ENCODE assay signal across 13 mouse cellular contexts in the genomic region with DNA sequence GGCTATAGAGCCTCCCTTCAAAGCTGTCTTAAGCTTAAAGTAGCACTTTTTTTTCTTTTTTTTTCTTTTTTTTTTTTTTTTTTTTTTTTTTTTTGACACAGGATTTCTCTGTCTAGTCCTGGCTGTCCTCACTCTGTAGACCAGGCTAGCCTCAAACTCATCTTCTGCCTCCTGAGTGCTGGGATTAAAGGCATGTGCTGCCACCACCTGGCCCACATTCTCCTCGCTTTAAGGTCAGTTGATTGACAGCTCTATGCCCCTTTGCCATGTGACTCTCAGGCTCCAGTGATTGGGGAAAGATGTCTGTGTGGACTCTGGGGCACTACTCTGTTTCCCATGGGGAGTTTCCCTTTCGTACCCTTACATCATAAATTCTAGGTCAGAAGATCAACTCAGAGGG. TPM values are rescaled to one million over a fixed set of nuclear protein-coding genes. Genes with fewer than 3 reads are reported as not detected.
DNase-seq lines count a peak whose midpoint lies in the region; ATAC-seq and TF ChIP-seq lines count a peak whose summit lies in the region.
"Had no signal": no experiment of that assay in that cellular context is flagged by ENCODE, and none has a peak within 500 bp of the region (broad histone marks: within the 10 kb centered on the region; RNA-seq: fewer than 3 reads in every experiment).

No protein-coding gene starts in this region.

- peak; percentile 9 to 20 for DNase-seq in cerebellum, postnatal 10 days
- no peak for DNase-seq in cerebellum, postnatal 25 days
- DNase-seq in liver, adult 2 months (ENCODE audit: extremely low read depth, low read depth, low spot score), result peak; percentile 55
- no peak for DNase-seq in liver, embryonic 11.5 days (ENCODE audit: low spot score)
- peak; percentile 60 for DNase-seq in A20 (ENCODE audit: low read depth, low spot score)
- DNase-seq in embryo, embryonic 11 days, result peak; percentile 21
- DNase-seq in adrenal gland, postnatal 4 days (ENCODE audit: low spot score in 2 of 2), result no peak
- DNase-seq in gastrocnemius, adult 18-20 months (ENCODE audit: low spot score), result no peak
- DNase-seq: cerebellum, adult 9-10 months had no signal

- no peaks in the 10 kb centered on the region for H3K79me2 ChIP-seq in liver, adult 2 months (ENCODE audit: control insufficient read depth, insufficient read depth, low read length)

- 19% methylated on average over 2 of the region's 2 CpGs for WGBS in liver, adult 2 months
- 46% methylated on average over 2 of the region's 2 CpGs for WGBS in liver, embryonic 11.5 days

- H3K36me3 ChIP-seq in liver, adult 2 months (ENCODE audit: control insufficient read depth, insufficient read depth, low read length), result no peaks in the 10 kb centered on the region
- H3K36me3 ChIP-seq in liver, embryonic 11.5 days (ENCODE audit: control insufficient read depth, insufficient read depth, low read length), result no peaks in the 10 kb centered on the region
- H3K36me3 ChIP-seq: forebrain, embryonic 15.5 days; limb, embryonic 10.5 days had no signal

- no peak overlapping the region for H3K27ac ChIP-seq in liver, adult 2 months (replicated peaks; ENCODE audit: insufficient read depth, low read depth, low read length)
- H3K27ac ChIP-seq in liver, embryonic 11.5 days (ENCODE audit: low read depth, low read length), result no peak overlapping the region
- H3K27ac ChIP-seq: forebrain, embryonic 15.5 days; limb, embryonic 10.5 days; macrophage had no signal

- TF ChIP-seq POLR2A in liver, adult 2 months (IDR thresholded peaks at IDR 0.05; ENCODE audit: extremely low read depth, insufficient read depth, low read length), result no peak

- no peaks in the 10 kb centered on the region for H3K9me3 ChIP-seq in liver, embryonic 11.5 days (ENCODE audit: control insufficient read depth, low read length)
- H3K9me3 ChIP-seq: forebrain, embryonic 15.5 days; limb, embryonic 10.5 days had no signal

- peaks cover 9% of the 10 kb centered on the region for H3K4me1 ChIP-seq in liver, adult 2 months (ENCODE audit: control insufficient read depth, insufficient read depth, low read length)
- H3K4me1 ChIP-seq in liver, embryonic 11.5 days (replicated peaks; ENCODE audit: control insufficient read depth, insufficient read depth, low read length), result no peaks in the 10 kb centered on the region
- H3K4me1 ChIP-seq: forebrain, embryonic 15.5 days had no signal

- H3K9ac ChIP-seq in liver, adult 2 months (ENCODE audit: low read depth, low read length), result no peak overlapping the region
- no peak overlapping the region for H3K9ac ChIP-seq in liver, embryonic 11.5 days (ENCODE audit: low read depth, low read length)
- H3K9ac ChIP-seq: forebrain, embryonic 15.5 days had no signal

- TF ChIP-seq CTCF in liver, adult 2 months (IDR thresholded peaks at IDR 0.05; ENCODE audit: low read depth, low read length), result peak; percentile 51

- no peak for ATAC-seq in liver, embryonic 11.5 days (replicated peaks; ENCODE audit: low FRiP score)
- ATAC-seq: forebrain, embryonic 15.5 days; inflammation-experienced regulatory T-cells, adult 6 months had no signal

- no peaks in the 10 kb centered on the region for H3K27me3 ChIP-seq in liver, adult 2 months (ENCODE audit: control insufficient read depth, insufficient read depth, low read length)
- no peaks in the 10 kb centered on the region for H3K27me3 ChIP-seq in liver, embryonic 11.5 days (replicated peaks; ENCODE audit: control insufficient read depth, insufficient read depth, low read length)
- H3K27me3 ChIP-seq: forebrain, embryonic 15.5 days had no signal

- H3K4me2 ChIP-seq in liver, embryonic 11.5 days, result no peak overlapping the region
- H3K4me2 ChIP-seq: forebrain, embryonic 15.5 days had no signal

- H3K4me3 ChIP-seq in liver, adult 2 months (ENCODE audit: insufficient read depth, low read depth, low read length), result no peak overlapping the region
- H3K4me3 ChIP-seq in liver, embryonic 11.5 days (ENCODE audit: low read depth, low read length), result no peak overlapping the region
- H3K4me3 ChIP-seq: forebrain, embryonic 15.5 days; limb, embryonic 10.5 days had no signal

RNA-seq across cellular contexts. Expression of a gene that starts 23.6 kb away (rescaled TPM):
- total RNA-seq in liver, adult 2 months (2014; rRNA removed), result 5.3 and 12.3 TPM in 2 replicates
- 20.0 and 53.8 TPM in 2 replicates for polyA plus RNA-seq in liver, adult 2 months (2012; rRNA removed)
- 19.4 and 21.1 TPM in 2 replicates for polyA plus RNA-seq in liver, embryonic 11.5 days (2014; fragmentation: Nextera tagmentation; extraction: Ambion mirVana)
- total RNA-seq in adrenal gland, postnatal 4 days (2021), result 10 to 100 TPM; 41.3 to 44.5 TPM
- total RNA-seq in gastrocnemius, adult 18-20 months (2021), result 10 to 100 TPM in 1 of 2 experiments, 1 to 10 TPM in 1; 7.7 to 14.0 TPM

Comparison
In these comparisons a context has a peak if more than half of its experiments do, and no peak if none do; other contexts are left out.
1. DNase-seq: peak in cerebellum, postnatal 10 days (2 of 2), liver, adult 2 months (single experiment), A20 (single experiment) and embryo, embryonic 11 days (single experiment); none in cerebellum, postnatal 25 days (0 of 2), liver, embryonic 11.5 days (single experiment), adrenal gland, postnatal 4 days (0 of 2) and gastrocnemius, adult 18-20 months (single experiment).